Comparison of ENCODE assay signal across 15 mouse cellular contexts in the genomic region with DNA sequence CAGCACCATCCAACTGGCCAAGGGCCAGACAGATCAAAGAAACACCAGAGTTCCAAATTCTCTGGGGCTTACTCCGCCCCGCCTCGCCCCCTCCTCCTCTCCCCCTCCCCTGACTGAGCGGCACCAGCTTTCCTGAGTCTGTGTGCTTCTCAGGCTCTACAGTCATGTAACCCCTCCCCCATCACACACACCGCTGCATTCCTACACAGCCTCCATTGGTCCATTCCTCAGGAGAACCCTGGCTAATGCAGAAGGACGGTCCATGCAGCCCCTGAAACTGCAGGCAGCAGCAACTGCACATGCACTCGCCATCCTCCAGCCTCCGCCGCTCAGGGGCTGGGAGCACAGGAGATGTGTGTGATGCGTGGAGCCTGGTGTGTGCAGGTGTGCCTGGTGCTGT.
DNase-seq lines count a peak whose midpoint lies in the region; ATAC-seq and TF ChIP-seq lines count a peak whose summit lies in the region.
"Had no signal": no experiment of that assay in that cellular context is flagged by ENCODE, and none has a peak within 500 bp of the region (broad histone marks: within the 10 kb centered on the region; RNA-seq: fewer than 3 reads in every experiment).

No protein-coding gene starts in this region.

- no peak overlapping the region for H3K27ac ChIP-seq in midbrain, embryonic 13.5 days
- H3K27ac ChIP-seq in midbrain, embryonic 10.5 days (replicated peaks), result no peak overlapping the region
- no peak overlapping the region for H3K27ac ChIP-seq in embryonic facial prominence, embryonic 12.5 days
- no peak overlapping the region for H3K27ac ChIP-seq in midbrain, postnatal 0 days (ENCODE audit: low read depth, low read length)
- H3K27ac ChIP-seq: embryonic facial prominence, embryonic 13.5 days; midbrain, embryonic 12.5 days had no signal

- TF ChIP-seq CTCF in midbrain, postnatal 0 days (IDR thresholded peaks at IDR 0.05), result no peak

- H3K4me1 ChIP-seq in midbrain, embryonic 13.5 days (replicated peaks), result peaks cover 7% of the 10 kb centered on the region; the same call in 1 of the 2 replicates
- H3K4me1 ChIP-seq in midbrain, embryonic 10.5 days, result peaks cover 9% of the 10 kb centered on the region
- no peaks in the 10 kb centered on the region for H3K4me1 ChIP-seq in embryonic facial prominence, embryonic 12.5 days
- H3K4me1 ChIP-seq in midbrain, postnatal 0 days (ENCODE audit: insufficient read depth, low read length), result no peaks in the 10 kb centered on the region
- H3K4me1 ChIP-seq: embryonic facial prominence, embryonic 13.5 days had no signal

- H3K4me2 ChIP-seq in midbrain, embryonic 13.5 days (replicated peaks), result no peak overlapping the region
- no peak overlapping the region for H3K4me2 ChIP-seq in embryonic facial prominence, embryonic 12.5 days (replicated peaks)
- 0 out of 2 replicates have a peak overlapping the region, but pooled peaks have one; percentile 12 for H3K4me2 ChIP-seq in midbrain, postnatal 0 days (ENCODE audit: low read depth, low read length, poor library complexity, severe bottlenecking)
- H3K4me2 ChIP-seq: embryonic facial prominence, embryonic 13.5 days; midbrain, embryonic 12.5 days had no signal

- no peaks in the 10 kb centered on the region for H3K27me3 ChIP-seq in midbrain, embryonic 13.5 days
- no peaks in the 10 kb centered on the region; the same call in 1 of the 2 replicates for H3K27me3 ChIP-seq in midbrain, embryonic 10.5 days (ENCODE audit: low read depth, poor library complexity, severe bottlenecking)
- no peaks in the 10 kb centered on the region for H3K27me3 ChIP-seq in embryonic facial prominence, embryonic 12.5 days
- no peaks in the 10 kb centered on the region for H3K27me3 ChIP-seq in midbrain, postnatal 0 days (ENCODE audit: insufficient read depth, low read length)
- H3K27me3 ChIP-seq: embryonic facial prominence, embryonic 13.5 days had no signal

- no peaks in the 10 kb centered on the region for H3K9me3 ChIP-seq in midbrain, embryonic 13.5 days
- H3K9me3 ChIP-seq in midbrain, embryonic 10.5 days (replicated peaks), result no peaks in the 10 kb centered on the region
- no peaks in the 10 kb centered on the region for H3K9me3 ChIP-seq in embryonic facial prominence, embryonic 12.5 days
- H3K9me3 ChIP-seq in midbrain, postnatal 0 days (ENCODE audit: low read length), result no peaks in the 10 kb centered on the region
- H3K9me3 ChIP-seq: embryonic facial prominence, embryonic 13.5 days; midbrain, embryonic 12.5 days had no signal

- no peak overlapping the region for H3K4me3 ChIP-seq in midbrain, embryonic 13.5 days (replicated peaks)
- H3K4me3 ChIP-seq in midbrain, embryonic 10.5 days, result no peak overlapping the region
- no peak overlapping the region for H3K4me3 ChIP-seq in embryonic facial prominence, embryonic 12.5 days
- H3K4me3 ChIP-seq in midbrain, postnatal 0 days (ENCODE audit: low read depth, low read length), result no peak overlapping the region
- H3K4me3 ChIP-seq: embryonic facial prominence, embryonic 13.5 days; midbrain, embryonic 12.5 days had no signal

- H3K36me3 ChIP-seq in midbrain, embryonic 13.5 days, result no peaks in the 10 kb centered on the region
- H3K36me3 ChIP-seq in midbrain, embryonic 10.5 days, result no peaks in the 10 kb centered on the region
- H3K36me3 ChIP-seq in embryonic facial prominence, embryonic 12.5 days, result no peaks in the 10 kb centered on the region
- no peaks in the 10 kb centered on the region for H3K36me3 ChIP-seq in midbrain, postnatal 0 days (ENCODE audit: insufficient read depth, low read length)
- H3K36me3 ChIP-seq: embryonic facial prominence, embryonic 13.5 days; midbrain, embryonic 12.5 days had no signal

- no peak overlapping the region for H3K9ac ChIP-seq in midbrain, embryonic 13.5 days (replicated peaks)
- no peak overlapping the region for H3K9ac ChIP-seq in embryonic facial prominence, embryonic 12.5 days
- H3K9ac ChIP-seq in midbrain, postnatal 0 days (replicated peaks; ENCODE audit: low read length, poor library complexity, severe bottlenecking), result 0 out of 2 replicates have a peak overlapping the region, but pooled peaks have one; percentile 36
- H3K9ac ChIP-seq: embryonic facial prominence, embryonic 13.5 days; midbrain, embryonic 12.5 days had no signal

- DNase-seq in embryo, embryonic 10.5 days (ENCODE audit: low spot score), result peak; percentile 36
- no peak for DNase-seq in embryo, embryonic 10 days (ENCODE audit: low spot score)
- DNase-seq in midbrain, embryonic 10.5 days (ENCODE audit: low spot score), result no peak
- DNase-seq in midbrain, postnatal 0 days (ENCODE audit: low spot score), result peak; percentile 44
- DNase-seq in ovary, adult 18-20 months (ENCODE audit: low spot score), result no peak
- no peak for DNase-seq in Muller cell, postnatal 12 days (ENCODE audit: inconsistent ontology term)
- DNase-seq: B cell, adult 2 months; cerebellum, adult 9-10 months; kidney, adult 9 months; liver; right cerebral cortex, postnatal 4 days had no signal

- ATAC-seq in midbrain, embryonic 13.5 days, result 0 out of 2 replicates have a peak, but pooled peaks have one; percentile 60
- peak; percentile 52; the same call in 1 of the 2 replicates for ATAC-seq in embryonic facial prominence, embryonic 12.5 days (ENCODE audit: insufficient number of reproducible peaks, insufficient read depth, low FRiP score, low TSS enrichment)
- 0 out of 2 replicates have a peak, but pooled peaks have one; percentile 16 for ATAC-seq in midbrain, postnatal 0 days (ENCODE audit: low FRiP score)

- 40% methylated on average over 10 of the region's 10 CpGs for WGBS in midbrain, embryonic 13.5 days
- WGBS in midbrain, embryonic 10.5 days, result 60% methylated on average over 10 of the region's 10 CpGs
- 52% methylated on average over 10 of the region's 10 CpGs for WGBS in embryonic facial prominence, embryonic 12.5 days
- whole genome bisulfite sequencing in midbrain, postnatal 0 days, result 30% methylated on average over 9 of the region's 10 CpGs

Comparison
In these comparisons a context has a peak if more than half of its experiments do, and no peak if none do; other contexts are left out.
1. DNase-seq: peak in embryo, embryonic 10.5 days (single experiment) and midbrain, postnatal 0 days (single experiment); none in embryo, embryonic 10 days (single experiment), midbrain, embryonic 10.5 days (single experiment), ovary, adult 18-20 months (single experiment) and Muller cell, postnatal 12 days (single experiment).
2. Peak in every context shown above with its lines, with median percentiles within 50 percentile points of each other: ATAC-seq.